Mouse (Mus musculus): Measurements from ENCODE around the gene Ccna2. TPM values are rescaled to one million over a fixed set of nuclear protein-coding genes. Genes with fewer than 3 reads are reported as not detected.

The Ccna2 gene
- polyA plus RNA-seq, 1 experiment, result not detected

GRCm38 (mm10) chr3:36571361-36571826 is 556 bp downstream of the Ccna2 start:
- under 1% methylated on average over 46 of the region's 46 CpGs for WGBS
- TF ChIP-seq POLR2A (IDR thresholded peaks at IDR 0.05; ENCODE audit: insufficient read depth, low read depth, low read length), result no peak
- no peak for TF ChIP-seq CTCF (IDR thresholded peaks at IDR 0.05; ENCODE audit: insufficient read depth, low read depth, low read length)
- Histone ChIP-seq H3K27ac (ENCODE audit: insufficient read depth, low read depth, low read length) (no peak overlapping the region), H3K4me3 (ENCODE audit: insufficient read depth, low read depth, low read length) (peak overlapping the region; percentile 56), H3K4me1 (ENCODE audit: control insufficient read depth, insufficient read depth, low read length) (peaks cover 5% of the 10 kb centered on the region)

GRCm38 (mm10) chr3:36569836-36570235 is 2.1 kb downstream of the Ccna2 start:
- 74% methylated on average over 5 of the region's 5 CpGs for WGBS
- no peak overlapping the region for H3K27ac ChIP-seq (ENCODE audit: insufficient read depth, low read depth, low read length)
- H3K4me1 ChIP-seq (ENCODE audit: control insufficient read depth, insufficient read depth, low read length), result peaks cover 5% of the 10 kb centered on the region
- H3K4me3 ChIP-seq (ENCODE audit: insufficient read depth, low read depth, low read length), result no peak overlapping the region
- no peak for TF ChIP-seq POLR2A (IDR thresholded peaks at IDR 0.05; ENCODE audit: insufficient read depth, low read depth, low read length)
- TF ChIP-seq CTCF (IDR thresholded peaks at IDR 0.05; ENCODE audit: insufficient read depth, low read depth, low read length), result no peak

DNA sequence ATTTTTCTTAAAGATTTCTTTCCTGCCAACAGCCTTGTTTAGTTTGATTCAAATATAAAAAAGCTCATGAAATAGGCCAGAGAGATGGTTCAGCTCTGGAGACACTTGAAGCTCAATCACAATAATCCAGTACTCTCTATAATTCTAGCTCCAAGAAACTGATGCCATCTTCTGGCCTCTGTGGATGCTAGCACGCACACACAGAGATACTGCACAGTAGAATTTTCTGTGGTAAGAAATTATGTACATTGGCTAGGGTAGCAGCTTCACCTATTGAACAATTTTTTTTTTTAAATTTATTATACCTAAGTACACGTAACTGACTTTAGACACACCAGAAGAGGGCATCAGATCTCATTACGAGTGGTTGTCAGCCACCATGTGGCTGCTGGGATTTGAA is 8.3 kb downstream of the Ccna2 start:
- Histone ChIP-seq H3K27ac (ENCODE audit: insufficient read depth, low read depth, low read length) (no peak overlapping the region), H3K4me3 (ENCODE audit: insufficient read depth, low read depth, low read length) (no peak overlapping the region), H3K4me1 (ENCODE audit: control insufficient read depth, insufficient read depth, low read length) (no peaks in the 10 kb centered on the region)
- no peak for TF ChIP-seq CTCF (IDR thresholded peaks at IDR 0.05; ENCODE audit: insufficient read depth, low read depth, low read length)
- no peak for TF ChIP-seq POLR2A (IDR thresholded peaks at IDR 0.05; ENCODE audit: insufficient read depth, low read depth, low read length)
- 90% methylated on average over 3 of the region's 3 CpGs for WGBS

DNA sequence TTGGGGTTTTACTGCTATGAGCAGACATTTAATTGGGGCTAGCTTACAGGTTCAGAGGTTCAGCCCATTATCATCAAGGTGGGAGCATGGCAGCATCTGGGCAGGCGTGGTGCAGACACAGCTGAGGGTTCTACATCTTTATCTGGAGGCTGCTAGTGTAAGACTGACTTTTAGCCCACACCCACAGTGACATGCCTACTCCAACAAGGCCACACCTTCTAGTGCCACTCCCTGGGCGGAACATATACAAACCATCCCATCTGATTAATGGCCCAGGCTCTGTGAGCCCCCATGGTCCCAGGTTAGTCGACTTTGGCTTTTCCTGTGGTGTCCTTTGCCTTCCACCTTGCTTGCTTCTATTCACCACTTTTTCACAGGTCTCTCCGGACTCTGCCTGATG is 12.3 kb downstream of the Ccna2 start:
- 84% methylated on average over 4 of the region's 4 CpGs for WGBS
- no peaks in the 10 kb centered on the region for H3K4me1 ChIP-seq (ENCODE audit: control insufficient read depth, insufficient read depth, low read length)
- TF ChIP-seq POLR2A (IDR thresholded peaks at IDR 0.05; ENCODE audit: insufficient read depth, low read depth, low read length), result no peak
- TF ChIP-seq CTCF (IDR thresholded peaks at IDR 0.05; ENCODE audit: insufficient read depth, low read depth, low read length), result no peak
- H3K4me3 ChIP-seq (ENCODE audit: insufficient read depth, low read depth, low read length), result no peak overlapping the region
- no peak overlapping the region for H3K27ac ChIP-seq (ENCODE audit: insufficient read depth, low read depth, low read length)

DNA sequence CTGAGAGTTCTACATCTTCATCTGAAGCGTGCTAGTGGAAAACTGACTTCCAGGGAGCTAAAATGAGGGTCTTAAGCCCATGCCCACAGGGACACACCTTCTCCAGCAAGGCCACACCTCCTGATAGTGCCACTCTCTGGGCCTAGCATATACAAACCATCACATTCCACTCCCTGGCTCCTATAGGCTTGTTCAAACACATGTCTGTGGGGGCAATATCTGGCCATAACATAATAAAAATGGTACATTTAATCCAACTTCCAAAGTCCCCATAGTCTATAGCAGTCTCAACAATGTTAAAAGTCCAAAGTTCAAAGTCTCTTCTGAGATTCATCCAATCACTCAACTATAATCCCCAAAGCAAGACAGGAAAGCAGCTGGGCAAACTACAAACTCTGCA is 14.3 kb downstream of the Ccna2 start:
- Histone ChIP-seq H3K4me1 (ENCODE audit: control insufficient read depth, insufficient read depth, low read length) (no peaks in the 10 kb centered on the region), H3K4me3 (ENCODE audit: insufficient read depth, low read depth, low read length) (no peak overlapping the region), H3K27ac (ENCODE audit: insufficient read depth, low read depth, low read length) (no peak overlapping the region)
- TF ChIP-seq POLR2A (IDR thresholded peaks at IDR 0.05; ENCODE audit: insufficient read depth, low read depth, low read length) (no peak), CTCF (IDR thresholded peaks at IDR 0.05; ENCODE audit: insufficient read depth, low read depth, low read length) (no peak)
- WGBS, result 88% methylated on average over 1 of the region's 1 CpGs

- Histone ChIP-seq H3K27ac (ENCODE audit: insufficient read depth, low read depth, low read length) (peak within 1 kb of the TSS; percentile 55; the same call in 1 of the 2 replicates), H3K4me1 (ENCODE audit: control insufficient read depth, insufficient read depth, low read length) (peaks cover 4% of the 10 kb centered on the region), H3K4me3 (ENCODE audit: insufficient read depth, low read depth, low read length) (peak within 1 kb of the TSS; percentile 57)
- under 1% methylated on average over 39 of the region's 39 CpGs for WGBS
- TF ChIP-seq POLR2A (IDR thresholded peaks at IDR 0.05; ENCODE audit: insufficient read depth, low read depth, low read length) (peak; percentile 54; the same call in 1 of the 2 replicates), CTCF (IDR thresholded peaks at IDR 0.05; ENCODE audit: insufficient read depth, low read depth, low read length) (no peak)
Observed at GRCm38 (mm10) chr3:36552406-36553047, 19.4 kb downstream of the Ccna2 start, which contains the start of gene Exosc9. Exosc9 (plus strand) TSS chr3:36552606.

DNA sequence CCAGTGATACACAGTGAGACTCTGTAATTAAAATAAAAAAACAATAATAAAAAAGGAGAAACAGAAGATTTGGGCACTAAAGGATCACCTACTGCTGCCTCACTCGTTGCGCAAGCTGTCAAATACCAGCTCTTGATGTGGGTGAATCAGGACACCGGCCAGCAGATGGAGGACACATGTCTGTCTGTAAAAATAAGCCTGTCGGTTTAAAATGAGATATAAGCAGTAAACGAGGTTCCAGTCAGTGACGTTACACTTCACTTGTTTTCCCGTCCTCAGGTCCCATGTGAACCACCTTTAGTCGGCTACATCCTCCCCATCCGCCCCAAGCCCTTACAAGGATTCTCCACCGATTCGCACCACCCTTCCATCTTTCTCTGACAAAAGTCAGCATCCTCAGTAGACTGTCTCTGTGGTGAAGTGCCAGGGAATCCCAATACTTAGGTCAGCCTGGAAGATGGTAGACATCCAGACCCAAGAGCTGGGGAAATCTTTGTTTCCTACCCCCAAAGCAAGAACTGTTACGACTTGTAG is 20.0 kb downstream of the Ccna2 start:
- Histone ChIP-seq H3K4me3 (ENCODE audit: insufficient read depth, low read depth, low read length) (peak overlapping the region; percentile 57), H3K4me1 (ENCODE audit: control insufficient read depth, insufficient read depth, low read length) (peaks cover 4% of the 10 kb centered on the region), H3K27ac (ENCODE audit: insufficient read depth, low read depth, low read length) (peak overlapping the region; percentile 55; the same call in 1 of the 2 replicates)
- 4% methylated on average over 12 of the region's 12 CpGs for WGBS
- no peak for TF ChIP-seq CTCF (IDR thresholded peaks at IDR 0.05; ENCODE audit: insufficient read depth, low read depth, low read length)
- no peak for TF ChIP-seq POLR2A (IDR thresholded peaks at IDR 0.05; ENCODE audit: insufficient read depth, low read depth, low read length)

DNA sequence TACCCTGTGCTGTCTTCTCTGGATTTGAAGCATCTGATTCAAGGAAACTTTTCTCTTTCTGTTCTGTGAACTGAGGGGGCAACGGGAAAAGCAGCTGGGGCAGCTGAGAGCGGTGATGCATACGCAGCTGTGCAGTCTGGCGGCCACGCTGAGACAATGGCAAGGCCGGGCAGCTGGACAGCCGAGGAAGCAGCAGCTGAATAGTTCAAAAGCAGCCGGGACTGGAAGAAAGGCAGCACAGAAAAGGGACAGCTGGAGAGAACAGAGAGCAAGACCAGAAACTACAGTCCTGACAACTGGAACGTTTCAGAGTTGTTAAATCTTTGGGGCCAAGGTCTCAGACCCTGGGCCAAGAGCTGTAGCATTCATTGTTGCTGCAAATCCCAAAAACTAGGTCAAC is 20.6 kb downstream of the Ccna2 start:
- TF ChIP-seq POLR2A (IDR thresholded peaks at IDR 0.05; ENCODE audit: insufficient read depth, low read depth, low read length), result no peak
- TF ChIP-seq CTCF (IDR thresholded peaks at IDR 0.05; ENCODE audit: insufficient read depth, low read depth, low read length), result no peak
- Histone ChIP-seq H3K4me1 (ENCODE audit: control insufficient read depth, insufficient read depth, low read length) (peaks cover 4% of the 10 kb centered on the region), H3K27ac (ENCODE audit: insufficient read depth, low read depth, low read length) (0 out of 2 replicates have a peak overlapping the region, but pooled peaks have one; percentile 12), H3K4me3 (ENCODE audit: insufficient read depth, low read depth, low read length) (no peak overlapping the region; the same call in 1 of the 2 replicates)
- WGBS, result 5% methylated on average over 9 of the region's 9 CpGs

- Histone ChIP-seq H3K4me1 (ENCODE audit: control insufficient read depth, insufficient read depth, low read length) (no peaks in the 10 kb centered on the region), H3K27ac (ENCODE audit: insufficient read depth, low read depth, low read length) (no peak overlapping the region), H3K4me3 (ENCODE audit: insufficient read depth, low read depth, low read length) (no peak overlapping the region)
- 71% methylated on average over 3 of the region's 3 CpGs for WGBS
- TF ChIP-seq CTCF (IDR thresholded peaks at IDR 0.05; ENCODE audit: insufficient read depth, low read depth, low read length) (no peak), POLR2A (IDR thresholded peaks at IDR 0.05; ENCODE audit: insufficient read depth, low read depth, low read length) (no peak)
Observed at GRCm38 (mm10) chr3:36544961-36545360, 27.0 kb downstream of the Ccna2 start.
